Comparison of ENCODE assay signal across 11 mouse cellular contexts in genomic region chr2:163237999-163238529, GRCm38 (mm10). TPM values are rescaled to one million over a fixed set of nuclear protein-coding genes. Genes with fewer than 3 reads are reported as not detected.
DNase-seq lines count a peak whose midpoint lies in the region; ATAC-seq lines count a peak whose summit lies in the region.
"Had no signal": no experiment of that assay in that cellular context is flagged by ENCODE, and none has a peak within 500 bp of the region (broad histone marks: within the 10 kb centered on the region; RNA-seq: fewer than 3 reads in every experiment).

No protein-coding gene starts in this region.

- H3K9me3 ChIP-seq in forebrain, embryonic 14.5 days (replicated peaks; ENCODE audit: control insufficient read depth, low read length): no peaks in the 10 kb centered on the region
- no peaks in the 10 kb centered on the region for H3K9me3 ChIP-seq in midbrain, embryonic 13.5 days
- H3K9me3 ChIP-seq: liver, embryonic 13.5 days had no signal

- peak; percentile 69 to 85 for DNase-seq in cerebellum, postnatal 10 days
- DNase-seq in cerebellum, adult 8-10 months: no peak
- DNase-seq in layer of hippocampus, adult 9-11 months: peak; percentile 23
- no peak for DNase-seq in layer of hippocampus, adult 11-12 months (ENCODE audit: low spot score)
- peak; percentile 80 for DNase-seq in forebrain, embryonic 14.5 days (ENCODE audit: low spot score)
- DNase-seq in adrenal gland, postnatal 25 days: no peak
- DNase-seq in embryo, embryonic 9.5 days (ENCODE audit: extremely low spot score): no peak
- DNase-seq: kidney, postnatal 25 days; liver, embryonic 13.5 days had no signal

- no peak overlapping the region for H3K9ac ChIP-seq in forebrain, embryonic 14.5 days (ENCODE audit: low read length)
- H3K9ac ChIP-seq in midbrain, embryonic 13.5 days (replicated peaks): no peak overlapping the region
- H3K9ac ChIP-seq: liver, embryonic 13.5 days had no signal

- no peaks in the 10 kb centered on the region for H3K27me3 ChIP-seq in forebrain, embryonic 14.5 days (replicated peaks; ENCODE audit: control insufficient read depth, insufficient read depth, low read length)
- H3K27me3 ChIP-seq in midbrain, embryonic 13.5 days: no peaks in the 10 kb centered on the region

- no peaks in the 10 kb centered on the region for H3K36me3 ChIP-seq in forebrain, embryonic 14.5 days (ENCODE audit: control insufficient read depth, insufficient read depth, low read length)
- no peaks in the 10 kb centered on the region for H3K36me3 ChIP-seq in midbrain, embryonic 13.5 days
- H3K36me3 ChIP-seq: liver, embryonic 13.5 days had no signal

- WGBS in forebrain, embryonic 14.5 days: 26% methylated on average over 12 of the region's 12 CpGs
- WGBS in midbrain, embryonic 13.5 days: 83% methylated on average over 12 of the region's 12 CpGs

- H3K27ac ChIP-seq in forebrain, embryonic 14.5 days (ENCODE audit: low read depth, low read length): peak overlapping the region; percentile 55; the same call in 1 of the 2 replicates
- H3K27ac ChIP-seq in midbrain, embryonic 13.5 days: no peak overlapping the region
- H3K27ac ChIP-seq: liver, embryonic 13.5 days had no signal

- ATAC-seq in forebrain, embryonic 14.5 days: peak; percentile 69
- ATAC-seq in midbrain, embryonic 13.5 days: peak; percentile 46; the same call in 1 of the 2 replicates

- H3K4me2 ChIP-seq in forebrain, embryonic 14.5 days (ENCODE audit: low read length): no peak overlapping the region
- H3K4me2 ChIP-seq in midbrain, embryonic 13.5 days (replicated peaks): no peak overlapping the region
- H3K4me2 ChIP-seq: liver, embryonic 13.5 days had no signal

- H3K4me1 ChIP-seq in forebrain, embryonic 14.5 days (ENCODE audit: control insufficient read depth, insufficient read depth, low read length): peaks cover 21% of the 10 kb centered on the region; the same call in 1 of the 2 replicates
- peaks cover 63% of the 10 kb centered on the region for H3K4me1 ChIP-seq in midbrain, embryonic 13.5 days (replicated peaks)

- H3K4me3 ChIP-seq in forebrain, embryonic 14.5 days (ENCODE audit: low read depth, low read length): no peak overlapping the region
- no peak overlapping the region for H3K4me3 ChIP-seq in midbrain, embryonic 13.5 days (replicated peaks)
- H3K4me3 ChIP-seq: liver, embryonic 13.5 days had no signal

RNA-seq across cellular contexts. Expression of gene Tox2, which starts 35.1 kb away (rescaled TPM):
- 16.5 and 19.2 TPM in 2 replicates for polyA plus RNA-seq in forebrain, embryonic 14.5 days (2014; fragmentation: Nextera tagmentation; extraction: Ambion mirVana)
- polyA plus RNA-seq in midbrain, embryonic 13.5 days (2015; fragmentation: Nextera tagmentation; extraction: Ambion mirVana): 38.8 and 44.2 TPM in 2 replicates
- 2.7 and 3.0 TPM in 2 replicates for total RNA-seq in adrenal gland, postnatal 25 days (2021)
- total RNA-seq: neutrophil, adult 5-6 weeks had no signal

Comparison
In these comparisons a context has a peak if more than half of its experiments do, and no peak if none do; other contexts are left out.
1. DNase-seq: peak in cerebellum, postnatal 10 days (2 of 2), layer of hippocampus, adult 9-11 months (single experiment) and forebrain, embryonic 14.5 days (single experiment); none in cerebellum, adult 8-10 months (single experiment), layer of hippocampus, adult 11-12 months (single experiment), adrenal gland, postnatal 25 days (single experiment) and embryo, embryonic 9.5 days (single experiment).